Comparison of ENCODE assay signal across 12 mouse cellular contexts in genomic region chr6:67128503-67129463, GRCm38 (mm10).
DNase-seq lines count a peak whose midpoint lies in the region; ATAC-seq and TF ChIP-seq lines count a peak whose summit lies in the region.
"Had no signal": no experiment of that assay in that cellular context is flagged by ENCODE, and none has a peak within 500 bp of the region (broad histone marks: within the 10 kb centered on the region; RNA-seq: fewer than 3 reads in every experiment).

No protein-coding gene starts in this region.

- TF ChIP-seq CTCF in bone marrow, adult 2 months (IDR thresholded peaks at IDR 0.05; ENCODE audit: control insufficient read depth, insufficient read depth, low read length): no peak
- no peak for TF ChIP-seq CTCF in forebrain, postnatal 0 days (IDR thresholded peaks at IDR 0.05; ENCODE audit: low read depth)

- no peaks in the 10 kb centered on the region for H3K27me3 ChIP-seq in forebrain, postnatal 0 days (ENCODE audit: insufficient read depth, low read length)
- H3K27me3 ChIP-seq: neural tube, embryonic 13.5 days; Patski had no signal

- peak overlapping the region; percentile 33; the same call in 1 of the 2 replicates for H3K27ac ChIP-seq in bone marrow, adult 2 months (ENCODE audit: control insufficient read depth, insufficient read depth, low read depth, low read length, poor library complexity)
- H3K27ac ChIP-seq in forebrain, postnatal 0 days (ENCODE audit: low read depth, low read length): no peak overlapping the region
- H3K27ac ChIP-seq: neural tube, embryonic 13.5 days had no signal

- H3K4me1 ChIP-seq in bone marrow, adult 2 months (ENCODE audit: control insufficient read depth, insufficient read depth, low read length): peaks cover 4% of the 10 kb centered on the region; the same call in 1 of the 2 replicates
- H3K4me1 ChIP-seq in forebrain, postnatal 0 days (ENCODE audit: insufficient read depth): no peaks in the 10 kb centered on the region

- H3K9me3 ChIP-seq in forebrain, postnatal 0 days (ENCODE audit: low read length): no peaks in the 10 kb centered on the region
- H3K9me3 ChIP-seq: neural tube, embryonic 13.5 days had no signal

- 14% methylated on average over 16 of the region's 16 CpGs for whole genome bisulfite sequencing in bone marrow, adult 2 months
- WGBS in forebrain, postnatal 0 days: 72% methylated on average over 16 of the region's 16 CpGs

- ATAC-seq in CD4-positive, CD25-positive, alpha-beta regulatory T cell, adult 4 months: peak; percentile 34
- ATAC-seq in monocyte, adult 5-6 weeks (replicated peaks; ENCODE audit: insufficient number of reproducible peaks, low FRiP score, low TSS enrichment, poor library complexity, severe bottlenecking): 0 out of 2 replicates have a peak, but pooled peaks have one; percentile 37
- ATAC-seq in forebrain, postnatal 0 days: no peak
- ATAC-seq: Patski had no signal

- no peak for TF ChIP-seq POLR2A in bone marrow, adult 2 months (IDR thresholded peaks at IDR 0.05; ENCODE audit: borderline replicate concordance, control insufficient read depth, low read depth, low read length)

- peak; percentile 41 to 74 for DNase-seq in kidney, postnatal 25 days
- no peak for DNase-seq in kidney, postnatal 4 days
- no peak for DNase-seq in adrenal gland, postnatal 10 days
- DNase-seq in gastrocnemius, postnatal 10 days: no peak
- no peak for DNase-seq in forebrain, postnatal 0 days
- DNase-seq: cerebellum, adult 8-10 months; heart, postnatal 14 days had no signal

- no peak overlapping the region for H3K9ac ChIP-seq in forebrain, postnatal 0 days
- H3K9ac ChIP-seq: neural tube, embryonic 13.5 days had no signal

- no peak overlapping the region for H3K4me2 ChIP-seq in forebrain, postnatal 0 days (ENCODE audit: low read depth)
- H3K4me2 ChIP-seq: neural tube, embryonic 13.5 days had no signal

- H3K36me3 ChIP-seq in forebrain, postnatal 0 days (ENCODE audit: insufficient read depth): no peaks in the 10 kb centered on the region
- H3K36me3 ChIP-seq: neural tube, embryonic 13.5 days had no signal

- H3K4me3 ChIP-seq in bone marrow, adult 2 months (replicated peaks; ENCODE audit: control insufficient read depth, low read depth, low read length): no peak overlapping the region
- no peak overlapping the region for H3K4me3 ChIP-seq in forebrain, postnatal 0 days (ENCODE audit: low read depth, low read length)
- H3K4me3 ChIP-seq: neural tube, embryonic 13.5 days had no signal

Comparison
In these comparisons a context has a peak if more than half of its experiments do, and no peak if none do; other contexts are left out.
1. DNase-seq: peak in kidney, postnatal 25 days (2 of 2); none in kidney, postnatal 4 days (0 of 2), adrenal gland, postnatal 10 days (single experiment), gastrocnemius, postnatal 10 days (single experiment) and forebrain, postnatal 0 days (single experiment).